Mouse (Mus musculus) erythroblast, embryonic 14.5 days (primary cell): Measurements from ENCODE around the gene Lhx8.

ENCODE experiments used
- GATA1 ChIP-seq: IDR thresholded peaks from 2 replicates; pipeline ENCODE4 v1.6.1; 2012; ENCODE audit warnings: low read length, inconsistent platforms, mixed read lengths
- TAL1 ChIP-seq: IDR thresholded peaks from 3 replicates; pipeline ENCODE4 v1.6.1; 2012; ENCODE audit warnings: low read length, inconsistent platforms, mixed read lengths

GRCm38 (mm10) chr3:154331506-154332212 is 1.2 kb upstream of the Lhx8 start:
- TF ChIP-seq GATA1: no peak
- TF ChIP-seq TAL1: no peak
